Mouse (Mus musculus) CH12.LX (cell line): ENCODE data around the gene Tssk6. TPM values are rescaled to one million over a fixed set of nuclear protein-coding genes. Genes with fewer than 3 reads are reported as not detected.

ENCODE experiments used
- DNase-seq: peaks from one replicate; pipeline ENCODE4 v3.0.0-alpha.2; 2013; ENCODE audit errors: extremely low read depth
- H3K27ac ChIP-seq: 2 replicates; pipeline ENCODE4 v1.5.1; 2012; ENCODE audit warnings: low read depth, mild to moderate bottlenecking, control low read depth, moderate library complexity; ENCODE audit not compliant: insufficient read depth
- H3K27me3 ChIP-seq: replicated peaks from 2 replicates; pipeline ENCODE3; 2012; ENCODE audit warnings: inconsistent platforms
- H3K36me3 ChIP-seq, 2 experiments: replicated peaks in 1 of 2; 2 replicates each; pipeline versions ENCODE3 to v1.6.1; 2012; ENCODE audit warnings: inconsistent platforms in 1 of 2, low read length in 1 of 2, mild to moderate bottlenecking in 1 of 2, mixed read lengths in 1 of 2, moderate library complexity in 1 of 2; ENCODE audit not compliant: control insufficient read depth in 1 of 2, insufficient read depth in 1 of 2
- H3K4me1 ChIP-seq, 2 experiments: 2 replicates each; pipeline ENCODE4 v1.6.1; 2012; ENCODE audit warnings: inconsistent platforms in 1 of 2, moderate library complexity in 1 of 2; ENCODE audit not compliant: insufficient read depth in 2 of 2, control insufficient read depth in 1 of 2
- H3K4me2 ChIP-seq: 2 replicates; pipeline ENCODE4 v1.6.1; 2012; ENCODE audit warnings: low read depth, mild to moderate bottlenecking, control low read depth; ENCODE audit not compliant: poor library complexity, insufficient read depth, severe bottlenecking
- H3K4me3 ChIP-seq, 3 experiments: fragments of 150-350 bp in 1 of 3; sonication (generic) in 1 of 3; replicated peaks in 1 of 3; 2 replicates each; pipeline versions ENCODE3 to v1.5.1; 2011 to 2012; ENCODE audit warnings: low read depth in 2 of 3, low read length in 2 of 3, mild to moderate bottlenecking in 2 of 3, moderate library complexity in 2 of 3, control low read depth in 1 of 3, improper control_type of control experiment in 1 of 3, inconsistent platforms in 1 of 3, mixed read lengths in 1 of 3; ENCODE audit not compliant: poor library complexity in 1 of 3
- H3K79me2 ChIP-seq: replicated peaks from 2 replicates; pipeline ENCODE4 v1.6.1; 2012; ENCODE audit warnings: mild to moderate bottlenecking, moderate library complexity; ENCODE audit not compliant: control insufficient read depth, poor library complexity, insufficient read depth, severe bottlenecking; ENCODE audit errors: extremely low read depth
- H3K9ac ChIP-seq: 2 replicates; pipeline ENCODE4 v1.6.1; 2012; ENCODE audit warnings: low read depth, mild to moderate bottlenecking, control low read depth, moderate library complexity; ENCODE audit not compliant: insufficient read depth
- H3K9me3 ChIP-seq: replicated peaks from 2 replicates; pipeline ENCODE3; 2012; ENCODE audit warnings: low read length, inconsistent platforms, mixed read lengths
- MAFK ChIP-seq: IDR thresholded peaks from 2 replicates; pipeline ENCODE4 v1.6.1; 2011; ENCODE audit warnings: low read length, improper control_type of control experiment; ENCODE audit not compliant: insufficient replicate concordance
- MXI1 ChIP-seq: IDR thresholded peaks from 2 replicates; pipeline ENCODE4 v1.6.1; 2011; ENCODE audit warnings: mild to moderate bottlenecking, low read depth, low read length, improper control_type of control experiment
- PAX5 ChIP-seq: IDR thresholded peaks from 2 replicates; pipeline ENCODE4 v1.6.1; 2012; ENCODE audit warnings: low read length, inconsistent platforms, mixed read lengths
- POLR2A ChIP-seq: IDR thresholded peaks from 2 replicates; pipeline ENCODE4 v1.6.1; 2011; ENCODE audit warnings: low read depth, mild to moderate bottlenecking, improper control_type of control experiment, low read length
- SMC3 ChIP-seq: IDR thresholded peaks from 2 replicates; pipeline ENCODE4 v1.6.1; 2011; ENCODE audit warnings: low read depth, low read length, improper control_type of control experiment
- TCF12 ChIP-seq: IDR thresholded peaks from 2 replicates; pipeline ENCODE4 v1.6.1; 2014; ENCODE audit warnings: low read depth, mild to moderate bottlenecking, inconsistent platforms, low read length, improper control_type of control experiment
- ZKSCAN1 ChIP-seq: IDR thresholded peaks from 2 replicates; pipeline ENCODE4 v1.6.1; 2012; ENCODE audit warnings: low read depth, inconsistent platforms, low read length, improper control_type of control experiment, borderline replicate concordance
- dilution Hi-C: fragments of 300-500 bp; cut with MboI; formaldehyde crosslinking; loops from 2 replicates; pipeline ENCODE4 v1.14.3; 2020; ENCODE audit warnings: low sequenced_read_pairs; ENCODE audit not compliant: extremely low pct_unique_long_range_greater_than_20kb, extremely low pct_ligation_motif_present
- in situ Hi-C: fragments of 300-500 bp; cut with MboI; formaldehyde crosslinking; loops from 3 replicates; pipeline ENCODE4 v1.14.3; 2019; ENCODE audit warnings: low sequenced_read_pairs, low pct_ligation_motif_present, low pct_unique_long_range_greater_than_20kb, mixed read lengths
- polyA plus RNA-seq: library from polyadenylated mRNA; unstranded; fragments of >175 nt; gene quantifications from 2 replicates; pipeline ENCODE4 v1.2.1, GENCODE M21; 2012; ENCODE audit warnings: low read depth; ENCODE audit not compliant: insufficient read length
- total RNA-seq, 2 experiments: library from RNA; depleted of rRNA; stranded (reverse); fragments of 300-350 nt in 1 of 2; fragments of >200 nt in 1 of 2; gene quantifications; 2 replicates each; pipeline ENCODE4 v1.2.3; 2012 to 2014

Tssk6 gene
- total and polyA plus RNA-seq, 3 experiments: 0.44 to 1.8 (median 1.7) TPM

DNA sequence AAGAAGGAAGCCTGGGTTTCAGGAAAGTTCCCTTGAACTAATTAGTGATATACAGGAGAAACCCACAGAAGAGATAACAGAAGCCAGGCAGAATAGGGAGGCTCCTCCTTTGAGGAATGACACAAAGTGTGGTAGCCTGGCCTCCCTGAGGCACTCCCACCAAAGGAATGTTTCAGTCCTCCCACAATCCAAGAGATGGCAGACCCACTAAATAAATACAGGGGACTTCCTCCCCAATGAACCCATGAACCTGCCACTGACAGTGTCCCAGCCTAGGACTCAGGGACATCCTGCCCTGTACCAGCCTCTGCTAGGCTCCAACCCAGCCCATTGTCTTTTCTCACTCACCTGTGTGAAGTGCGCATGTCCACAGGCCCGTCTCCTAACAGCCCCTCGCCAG lies 33.4 kb downstream of the Tssk6 start:
- Histone ChIP-seq H3K4me3 (no peak overlapping the region), H3K4me2 (no peak overlapping the region), H3K79me2 (peaks cover 30% of the 10 kb centered on the region), H3K36me3 (peaks cover 31 to 74% of the 10 kb centered on the region in 2 experiments), H3K9me3 (no peaks in the 10 kb centered on the region), H3K27ac (no peak overlapping the region), H3K4me1 (peaks cover 29 to 58% of the 10 kb centered on the region in 2 experiments), H3K27me3 (no peaks in the 10 kb centered on the region), H3K9ac (no peak overlapping the region)
- in situ Hi-C loops (no loop called here), dilution Hi-C loops (no loop called here)
- DNase-seq: no peak
- no peak for TF ChIP-seq ZKSCAN1
- no peak for TF ChIP-seq TCF12
- TF ChIP-seq POLR2A: peak; percentile 22; the same call in 1 of the 2 replicates

DNA sequence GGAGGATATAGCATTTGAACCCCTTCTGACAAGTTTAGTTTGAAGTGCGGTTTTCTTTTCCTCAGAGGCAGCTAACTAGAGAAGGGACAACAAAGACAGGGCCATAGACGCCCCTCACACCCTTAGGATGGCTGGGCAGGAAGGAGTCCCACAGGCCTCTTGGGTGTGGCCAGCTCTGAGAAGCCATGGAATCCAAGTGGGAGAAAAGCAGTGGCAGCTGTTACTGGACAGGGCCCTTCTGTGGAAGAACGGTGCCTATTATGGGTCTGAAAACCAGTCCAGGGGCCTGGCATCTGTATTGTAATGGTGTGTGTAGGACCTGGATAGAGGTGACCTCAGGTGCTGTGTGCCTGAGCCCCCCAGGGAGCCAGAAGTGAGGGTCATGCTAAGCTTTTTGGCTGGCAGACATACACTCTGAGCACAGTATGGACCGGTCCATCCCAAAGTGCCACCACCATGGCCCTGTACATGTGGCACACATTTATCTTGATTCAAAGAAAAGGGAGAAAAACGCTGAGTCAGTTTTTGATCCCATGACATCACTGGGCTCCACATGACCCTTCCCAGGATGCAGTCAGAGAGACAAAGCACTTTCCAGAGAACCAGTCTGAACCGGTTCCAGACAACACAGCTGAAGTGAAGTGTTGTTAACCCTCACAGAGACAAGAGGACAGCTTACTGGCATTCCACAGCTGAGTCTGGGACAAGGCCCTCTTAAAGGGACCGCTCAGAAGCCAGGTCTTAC lies 34.2 kb downstream of the Tssk6 start:
- Histone ChIP-seq H3K27me3 (no peaks in the 10 kb centered on the region), H3K79me2 (peaks cover 33% of the 10 kb centered on the region), H3K27ac (0 out of 2 replicates have a peak overlapping the region, but pooled peaks have one; percentile 9), H3K9ac (no peak overlapping the region), H3K9me3 (no peaks in the 10 kb centered on the region), H3K36me3 (peaks cover 31 to 70% of the 10 kb centered on the region in 2 experiments), H3K4me3 (no peak overlapping the region), H3K4me1 (peaks cover 33 to 66% of the 10 kb centered on the region in 2 experiments), H3K4me2 (no peak overlapping the region)
- in situ Hi-C loops (no loop called here), dilution Hi-C loops (no loop called here)
- DNase-seq: no peak
- TF ChIP-seq MAFK (peak; percentile 82), SMC3 (no peak)

DNA sequence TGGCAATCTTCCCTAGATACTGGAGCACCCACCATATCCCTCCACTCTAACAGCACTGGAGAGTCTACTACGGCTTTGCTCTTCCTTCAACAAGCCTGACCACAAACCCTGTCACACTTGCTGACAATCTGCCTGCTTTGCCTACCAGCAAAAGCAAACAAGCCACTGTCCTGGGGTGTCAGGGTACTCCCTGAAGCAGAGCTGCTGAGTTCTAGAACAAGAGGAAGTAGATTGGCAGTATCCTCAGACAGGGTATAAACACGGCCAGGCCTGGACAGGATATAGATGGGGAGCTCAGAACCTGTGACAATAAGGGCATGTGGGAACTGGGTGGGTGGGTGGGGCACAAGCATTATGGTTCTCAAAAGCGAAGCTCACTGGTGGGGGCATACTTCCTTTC lies 35.5 kb downstream of the Tssk6 start:
- H3K79me2 ChIP-seq: peaks cover 38% of the 10 kb centered on the region
- peak overlapping the region; percentile 11; the same call in 1 of the 2 replicates for H3K27ac ChIP-seq
- in situ Hi-C loops (no loop called here), dilution Hi-C loops (no loop called here)
- peaks cover 38 to 77% of the 10 kb centered on the region in 2 experiments for H3K4me1 ChIP-seq
- 0 out of 2 replicates have a peak overlapping the region, but pooled peaks have one; percentile 5 for H3K4me2 ChIP-seq
- peak; percentile 41 for DNase-seq
- H3K27me3 ChIP-seq: no peaks in the 10 kb centered on the region
- no peaks in the 10 kb centered on the region for H3K9me3 ChIP-seq
- H3K9ac ChIP-seq: no peak overlapping the region
- no peak for TF ChIP-seq MXI1
- no peak for TF ChIP-seq PAX5
- no peak for TF ChIP-seq POLR2A
- H3K4me3 ChIP-seq: no peak overlapping the region
- H3K36me3 ChIP-seq: peaks cover 28 to 70% of the 10 kb centered on the region in 2 experiments
